Mouse (Mus musculus): Measurements from ENCODE around the gene Galnt17. TPM values are rescaled to one million over a fixed set of nuclear protein-coding genes. Genes with fewer than 3 reads are reported as not detected.

The Galnt17 gene
- polyA plus RNA-seq, 1 experiment from 2014 or later, result 0.09 TPM

DNA sequence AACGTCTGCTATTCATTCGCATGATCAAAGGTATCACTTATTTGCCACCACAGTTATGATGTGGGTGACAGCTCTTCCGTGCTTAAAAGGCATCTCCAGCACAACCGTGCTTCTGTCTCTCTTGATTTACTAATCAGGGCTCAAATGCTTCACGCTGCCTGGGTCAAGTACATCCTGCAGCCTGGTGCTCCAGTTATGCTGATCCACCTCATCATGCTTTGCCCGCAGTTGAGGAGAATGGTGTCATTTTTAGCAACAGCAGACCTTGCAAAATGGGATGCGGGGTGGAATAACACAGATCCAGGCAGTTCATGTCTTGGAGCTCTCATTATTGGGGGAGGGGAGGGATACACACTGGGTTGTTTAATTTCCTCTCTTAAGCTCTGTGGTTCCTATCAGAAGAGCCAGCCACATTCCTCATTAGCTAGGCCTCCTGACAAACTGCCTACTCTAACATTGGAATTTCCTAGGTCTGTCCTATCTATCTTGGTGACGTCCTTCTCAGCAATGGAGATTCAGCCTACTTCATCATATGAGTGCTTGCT lies 187.9 kb downstream of the Galnt17 start:
- no peaks in the 10 kb centered on the region for H3K27me3 ChIP-seq
- no peak overlapping the region for H3K4me2 ChIP-seq
- H3K36me3 ChIP-seq (replicated peaks), result no peaks in the 10 kb centered on the region
- no peak overlapping the region for H3K9ac ChIP-seq
- WGBS (ENCODE audit: insufficient replicate concordance), result 63% methylated on average over 8 of the region's 8 CpGs
- no peak for ATAC-seq (ENCODE audit: insufficient read depth)
- H3K27ac ChIP-seq (replicated peaks), result no peak overlapping the region
- no peaks in the 10 kb centered on the region for H3K9me3 ChIP-seq (replicated peaks)
- no peaks in the 10 kb centered on the region for H3K4me1 ChIP-seq (replicated peaks)
- H3K4me3 ChIP-seq (replicated peaks), result no peak overlapping the region

- 35% methylated on average over 4 of the region's 4 CpGs for WGBS (ENCODE audit: insufficient replicate concordance)
- no peaks in the 10 kb centered on the region for H3K36me3 ChIP-seq (replicated peaks)
- H3K27ac ChIP-seq (replicated peaks), result no peak overlapping the region
- H3K4me3 ChIP-seq (replicated peaks), result no peak overlapping the region
- H3K27me3 ChIP-seq, result no peaks in the 10 kb centered on the region
- no peak for ATAC-seq (ENCODE audit: insufficient read depth)
- no peaks in the 10 kb centered on the region for H3K4me1 ChIP-seq (replicated peaks)
- no peaks in the 10 kb centered on the region for H3K9me3 ChIP-seq (replicated peaks)
- H3K9ac ChIP-seq, result no peak overlapping the region
- no peak overlapping the region for H3K4me2 ChIP-seq
Observed at GRCm38 (mm10) chr5:131119896-131120295, 188.4 kb downstream of the Galnt17 start.

DNA sequence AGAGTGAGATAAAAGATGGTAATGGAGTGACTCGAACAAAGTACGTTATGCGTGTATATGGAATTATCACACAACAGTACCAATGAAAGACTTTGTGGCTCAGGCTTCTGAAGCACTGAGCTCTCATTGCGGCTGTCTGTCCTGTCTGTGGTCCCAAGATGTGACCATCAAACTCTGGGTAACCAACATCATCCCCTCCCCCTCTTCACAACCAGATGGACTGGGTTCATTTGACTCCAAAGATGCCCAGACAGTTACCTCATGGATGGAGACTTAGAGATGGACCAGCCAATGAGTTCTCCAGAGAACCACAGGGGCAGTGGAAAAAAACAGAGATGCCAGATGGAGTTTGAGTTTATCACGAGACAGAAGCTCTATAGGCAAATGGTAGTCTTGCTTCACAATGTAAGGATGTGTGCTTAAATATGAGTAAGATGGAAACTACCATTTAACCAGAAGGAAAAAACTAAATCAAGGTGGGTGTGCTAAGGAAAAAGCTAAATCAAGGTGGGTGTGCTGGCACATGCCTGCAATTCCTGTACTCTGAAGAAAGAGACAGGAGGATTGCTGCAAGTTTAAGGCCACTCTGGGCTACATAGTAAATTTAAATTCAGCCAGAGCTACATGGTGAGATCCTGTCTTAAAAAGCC lies 190.8 kb downstream of the Galnt17 start:
- Histone ChIP-seq H3K36me3 (replicated peaks) (no peaks in the 10 kb centered on the region), H3K9ac (no peak overlapping the region), H3K27ac (replicated peaks) (no peak overlapping the region), H3K27me3 (no peaks in the 10 kb centered on the region), H3K4me2 (no peak overlapping the region), H3K4me3 (replicated peaks) (no peak overlapping the region), H3K9me3 (replicated peaks) (0 out of 2 replicates have a peak, but pooled peaks cover 5% of the 10 kb centered on the region), H3K4me1 (replicated peaks) (no peaks in the 10 kb centered on the region)
- ATAC-seq (ENCODE audit: insufficient read depth), result no peak
- WGBS (ENCODE audit: insufficient replicate concordance), result 64% methylated on average over 5 of the region's 5 CpGs

GRCm38 (mm10) chr5:131113850-131114470 lies 194.3 kb downstream of the Galnt17 start:
- WGBS (ENCODE audit: insufficient replicate concordance), result 46% methylated on average over 5 of the region's 5 CpGs
- no peaks in the 10 kb centered on the region for H3K27me3 ChIP-seq
- no peak for ATAC-seq (ENCODE audit: insufficient read depth)
- H3K36me3 ChIP-seq (replicated peaks), result no peaks in the 10 kb centered on the region
- H3K4me1 ChIP-seq (replicated peaks), result no peaks in the 10 kb centered on the region
- peaks cover 5% of the 10 kb centered on the region; the same call in 1 of the 2 replicates for H3K9me3 ChIP-seq (replicated peaks)
- H3K9ac ChIP-seq, result no peak overlapping the region
- no peak overlapping the region for H3K27ac ChIP-seq (replicated peaks)
- H3K4me2 ChIP-seq, result no peak overlapping the region
- no peak overlapping the region for H3K4me3 ChIP-seq (replicated peaks)

DNA sequence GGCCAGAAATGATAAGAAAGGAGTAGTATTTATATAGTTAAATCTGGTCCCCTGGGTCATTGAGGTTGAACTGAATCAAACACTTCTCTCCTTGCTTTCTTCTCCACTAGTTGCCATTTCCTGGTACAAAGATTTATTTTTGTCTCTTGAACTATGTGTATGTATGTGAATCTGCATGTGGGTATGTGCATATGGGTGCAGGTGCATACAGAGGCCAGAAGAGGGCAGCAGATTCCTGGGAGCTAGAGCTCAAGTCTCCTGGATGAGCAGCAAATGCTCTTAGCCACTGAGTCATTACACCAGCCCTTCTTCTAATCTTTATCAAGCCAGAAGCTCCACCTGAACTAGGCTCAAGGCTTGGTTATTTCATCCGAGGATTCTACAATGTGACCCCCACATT lies 201.1 kb downstream of the Galnt17 start:
- WGBS (ENCODE audit: insufficient replicate concordance), result 46% methylated on average over 1 of the region's 1 CpGs
- H3K4me1 ChIP-seq (replicated peaks), result no peaks in the 10 kb centered on the region

DNA sequence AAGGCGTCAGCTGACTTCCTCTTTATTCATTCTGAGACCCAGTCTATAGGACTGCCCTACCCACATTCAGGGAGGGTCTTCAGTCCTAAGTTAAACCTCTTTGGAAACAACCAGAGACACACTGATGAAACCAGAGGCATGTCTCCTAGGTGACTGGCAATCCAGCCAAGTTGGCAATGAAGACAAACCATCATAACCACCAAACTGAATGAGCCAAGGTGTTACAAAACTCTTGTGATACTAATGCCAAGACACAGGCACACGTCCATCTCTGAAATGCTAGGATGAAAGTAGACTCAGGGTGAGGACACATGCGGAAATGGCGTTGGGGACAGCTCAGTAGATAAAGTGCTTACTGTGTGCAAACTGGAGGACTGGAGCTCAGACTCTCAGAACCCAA lies 211.5 kb downstream of the Galnt17 start:
- H3K9ac ChIP-seq, result no peak overlapping the region
- 63% methylated on average over 4 of the region's 4 CpGs for WGBS (ENCODE audit: insufficient replicate concordance)
- ATAC-seq (ENCODE audit: insufficient read depth), result no peak

More for the DNA sequence above, 201.1 kb downstream of the Galnt17 start:
- no peaks in the 10 kb centered on the region; the same call in 1 of the 2 replicates for H3K9me3 ChIP-seq (replicated peaks)
- no peak overlapping the region for H3K27ac ChIP-seq (replicated peaks)
- H3K4me3 ChIP-seq (replicated peaks), result no peak overlapping the region
- no peak overlapping the region for H3K4me2 ChIP-seq
- H3K27me3 ChIP-seq, result no peaks in the 10 kb centered on the region
- no peak for ATAC-seq (ENCODE audit: insufficient read depth)
- H3K9ac ChIP-seq, result no peak overlapping the region
- H3K36me3 ChIP-seq (replicated peaks), result no peaks in the 10 kb centered on the region

GRCm38 (mm10) chr5:131095635-131096034 lies 212.7 kb downstream of the Galnt17 start:
- 51% methylated on average over 1 of the region's 1 CpGs for WGBS (ENCODE audit: insufficient replicate concordance)
- ATAC-seq (ENCODE audit: insufficient read depth), result no peak

More for the DNA sequence above, 211.5 kb downstream of the Galnt17 start:
- Histone ChIP-seq H3K27ac (replicated peaks) (no peak overlapping the region), H3K27me3 (no peaks in the 10 kb centered on the region), H3K4me2 (no peak overlapping the region), H3K36me3 (replicated peaks) (no peaks in the 10 kb centered on the region), H3K4me3 (replicated peaks) (no peak overlapping the region), H3K9me3 (replicated peaks) (no peaks in the 10 kb centered on the region), H3K4me1 (replicated peaks) (no peaks in the 10 kb centered on the region)

DNA sequence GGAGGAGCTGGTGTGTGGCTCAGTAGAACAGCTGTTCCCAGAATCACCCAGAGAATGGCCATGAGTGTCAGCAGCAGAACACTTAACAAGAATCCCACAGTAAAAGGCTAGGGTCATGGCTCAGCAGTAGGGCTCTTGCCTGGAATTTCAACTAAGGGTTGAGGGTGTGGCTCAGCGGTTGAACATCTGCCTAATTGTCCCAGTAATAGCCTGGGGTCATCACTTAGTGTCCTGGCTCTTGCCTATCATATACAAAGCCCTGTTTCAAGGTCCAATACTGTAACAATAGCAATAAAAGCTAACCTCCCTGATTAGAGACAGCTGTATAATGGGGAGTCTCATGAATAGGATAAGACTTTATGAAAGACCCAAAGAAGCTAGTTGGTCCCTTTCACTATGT lies 213.5 kb downstream of the Galnt17 start:
- no peaks in the 10 kb centered on the region for H3K36me3 ChIP-seq (replicated peaks)
- no peak for ATAC-seq (ENCODE audit: insufficient read depth)
- no peak overlapping the region for H3K9ac ChIP-seq
- no peak overlapping the region for H3K4me2 ChIP-seq
- H3K27me3 ChIP-seq, result no peaks in the 10 kb centered on the region
- WGBS (ENCODE audit: insufficient replicate concordance), result 57% methylated on average over 1 of the region's 1 CpGs
- H3K27ac ChIP-seq (replicated peaks), result no peak overlapping the region
- H3K9me3 ChIP-seq (replicated peaks), result no peaks in the 10 kb centered on the region
- H3K4me1 ChIP-seq (replicated peaks), result no peaks in the 10 kb centered on the region
- no peak overlapping the region for H3K4me3 ChIP-seq (replicated peaks)

More at GRCm38 (mm10) chr5:131095635-131096034, 212.7 kb downstream of the Galnt17 start:
- Histone ChIP-seq H3K9ac (no peak overlapping the region), H3K4me1 (replicated peaks) (no peaks in the 10 kb centered on the region), H3K4me3 (replicated peaks) (no peak overlapping the region), H3K27me3 (no peaks in the 10 kb centered on the region), H3K4me2 (no peak overlapping the region), H3K36me3 (replicated peaks) (no peaks in the 10 kb centered on the region), H3K9me3 (replicated peaks) (no peaks in the 10 kb centered on the region), H3K27ac (replicated peaks) (no peak overlapping the region)

- Histone ChIP-seq H3K9ac (no peak overlapping the region), H3K4me2 (no peak overlapping the region), H3K36me3 (replicated peaks) (no peaks in the 10 kb centered on the region), H3K9me3 (replicated peaks) (no peaks in the 10 kb centered on the region), H3K27me3 (no peaks in the 10 kb centered on the region), H3K4me1 (replicated peaks) (no peaks in the 10 kb centered on the region), H3K4me3 (replicated peaks) (no peak overlapping the region), H3K27ac (replicated peaks) (no peak overlapping the region)
- ATAC-seq (ENCODE audit: insufficient read depth), result no peak
- 68% methylated on average over 6 of the region's 6 CpGs for WGBS (ENCODE audit: insufficient replicate concordance)
Observed at GRCm38 (mm10) chr5:131094138-131094537, 214.2 kb downstream of the Galnt17 start.

GRCm38 (mm10) chr5:131089876-131090275 lies 218.4 kb downstream of the Galnt17 start:
- H3K27me3 ChIP-seq, result no peaks in the 10 kb centered on the region
- no peaks in the 10 kb centered on the region for H3K4me1 ChIP-seq (replicated peaks)
- no peak overlapping the region for H3K9ac ChIP-seq
- no peaks in the 10 kb centered on the region for H3K36me3 ChIP-seq (replicated peaks)
- WGBS (ENCODE audit: insufficient replicate concordance), result 58% methylated on average over 8 of the region's 8 CpGs
- no peak overlapping the region for H3K27ac ChIP-seq (replicated peaks)
- H3K4me3 ChIP-seq (replicated peaks), result no peak overlapping the region
- H3K4me2 ChIP-seq, result no peak overlapping the region
- ATAC-seq (ENCODE audit: insufficient read depth), result no peak
- H3K9me3 ChIP-seq (replicated peaks), result 0 out of 2 replicates have a peak, but pooled peaks cover 3% of the 10 kb centered on the region

DNA sequence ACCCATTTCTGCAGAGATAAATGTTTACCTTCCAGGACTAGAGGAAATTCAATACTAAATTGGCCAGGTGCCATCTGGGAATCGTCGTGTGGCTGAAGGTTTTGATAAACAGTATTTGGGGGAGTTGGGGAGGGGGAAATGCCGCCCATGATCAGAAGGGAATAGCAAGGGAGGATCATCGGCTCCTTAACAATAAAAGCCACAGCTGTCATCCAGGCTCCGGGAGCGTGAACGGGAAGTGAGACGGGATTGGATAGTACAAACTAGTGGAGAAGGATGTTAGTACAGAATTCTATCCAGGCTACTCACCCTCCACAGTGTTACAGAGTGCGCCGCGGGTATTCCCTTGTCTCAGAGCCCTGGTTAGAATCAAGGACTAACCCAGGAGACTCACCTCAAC lies 219.4 kb downstream of the Galnt17 start:
- WGBS (ENCODE audit: insufficient replicate concordance), result 56% methylated on average over 11 of the region's 11 CpGs
- H3K4me2 ChIP-seq, result no peak overlapping the region
- H3K27ac ChIP-seq (replicated peaks), result no peak overlapping the region
- no peak overlapping the region for H3K9ac ChIP-seq
- no peak overlapping the region for H3K4me3 ChIP-seq (replicated peaks)
- no peaks in the 10 kb centered on the region for H3K4me1 ChIP-seq (replicated peaks)
- H3K9me3 ChIP-seq (replicated peaks), result 0 out of 2 replicates have a peak, but pooled peaks cover 3% of the 10 kb centered on the region
- H3K27me3 ChIP-seq, result no peaks in the 10 kb centered on the region
- no peak for ATAC-seq (ENCODE audit: insufficient read depth)
- H3K36me3 ChIP-seq (replicated peaks), result no peaks in the 10 kb centered on the region
